Mouse (Mus musculus) lung, postnatal 0 days (tissue): ENCODE data around the gene Zyx. TPM values are rescaled to one million over a fixed set of nuclear protein-coding genes. Genes with fewer than 3 reads are reported as not detected.

ENCODE experiments used
- ATAC-seq: fragments of 200-750 bp; cut with Nextera tagmentation; 2 replicates; pipeline ENCODE4 v1.8.0; 2017; ENCODE audit warnings: moderate library complexity
- DNase-seq: peaks from one replicate; pipeline ENCODE4 v3.0.0-alpha.2; 2016; ENCODE audit warnings: low spot score
- H3K27ac ChIP-seq: fragments of 300-500 bp; sonication (generic); 2 replicates; pipeline ENCODE4 v1.5.1; 2014; ENCODE audit warnings: antibody characterized with exemption, mild to moderate bottlenecking, low read length, mixed read lengths
- H3K27me3 ChIP-seq: fragments of 300-500 bp; sonication (generic); replicated peaks from 2 replicates; pipeline ENCODE4 v1.6.1; 2014; ENCODE audit warnings: low read length, mixed read lengths; ENCODE audit not compliant: insufficient read depth
- H3K36me3 ChIP-seq: fragments of 300-500 bp; sonication (generic); 2 replicates; pipeline ENCODE4 v1.6.1; 2014; ENCODE audit warnings: low read length, mixed read lengths; ENCODE audit not compliant: insufficient read depth
- H3K4me1 ChIP-seq: fragments of 300-500 bp; sonication (generic); 2 replicates; pipeline ENCODE4 v1.6.1; 2014; ENCODE audit warnings: antibody characterized with exemption, low read depth, low read length, mixed read lengths; ENCODE audit not compliant: insufficient read depth
- H3K4me2 ChIP-seq: fragments of 300-500 bp; sonication (generic); replicated peaks from 2 replicates; pipeline ENCODE4 v1.6.1; 2014; ENCODE audit warnings: low read depth, mild to moderate bottlenecking, low read length, moderate library complexity, mixed read lengths
- H3K4me3 ChIP-seq: fragments of 300-500 bp; sonication (generic); 2 replicates; pipeline ENCODE4 v1.5.1; 2014; ENCODE audit warnings: low read depth, low read length
- H3K9ac ChIP-seq: fragments of 300-500 bp; sonication (generic); replicated peaks from 2 replicates; pipeline ENCODE4 v1.6.1; 2014; ENCODE audit warnings: low read depth, mild to moderate bottlenecking
- H3K9me3 ChIP-seq: fragments of 300-500 bp; sonication (generic); 2 replicates; pipeline ENCODE4 v1.6.1; 2016; ENCODE audit warnings: low read length, mixed read lengths
- CTCF ChIP-seq: IDR thresholded peaks from 2 replicates; pipeline ENCODE4 v1.5.1; 2016; ENCODE audit warnings: antibody characterized with exemption, mild to moderate bottlenecking
- EP300 ChIP-seq: IDR thresholded peaks from 2 replicates; pipeline ENCODE4 v1.6.1; 2016; ENCODE audit warnings: antibody characterized with exemption, mild to moderate bottlenecking, control low read depth
- WGBS: fragments of 180-500 bp; shearing (Covaris S2); extraction: QIAGEN DNeasy Blood & Tissue Kit; methylation state at CpG from one replicate; pipeline ENCODE4 v1.1.7; 2014; 5-methylcytosine and 5-hydroxymethylcytosine counted together
- polyA plus RNA-seq: library from polyadenylated mRNA; unstranded; fragments of >200 nt; fragmentation: Nextera tagmentation; extraction: Ambion mirVana; gene quantifications from 2 replicates; pipeline ENCODE4 v1.2.1, GENCODE M21; 2015

Gene Zyx
- polyA plus RNA-seq, 1 experiment from 2014 or later: 183 TPM

GRCm38 (mm10) chr6:42372001-42372400 lies 22.6 kb downstream of the Zyx start:
- Histone ChIP-seq H3K9ac (peak overlapping the region; percentile 74; the same call in 1 of the 2 replicates), H3K4me2 (peak overlapping the region; percentile 87), H3K27me3 (no peaks in the 10 kb centered on the region), H3K27ac (peak overlapping the region; percentile 91), H3K4me3 (peak overlapping the region; percentile 57), H3K36me3 (no peaks in the 10 kb centered on the region), H3K4me1 (peaks cover 14% of the 10 kb centered on the region), H3K9me3 (no peaks in the 10 kb centered on the region)
- ATAC-seq: no peak
- DNase-seq: no peak
- WGBS: 15% methylated on average over 3 of the region's 3 CpGs
- no peak for TF ChIP-seq CTCF
- TF ChIP-seq EP300: no peak

- ATAC-seq (no peak), DNase-seq (no peak)
- H3K27me3 ChIP-seq: no peaks in the 10 kb centered on the region
- no peaks in the 10 kb centered on the region for H3K9me3 ChIP-seq
- peaks cover 14% of the 10 kb centered on the region for H3K4me1 ChIP-seq
- H3K4me2 ChIP-seq: peak overlapping the region; percentile 87
- no peaks in the 10 kb centered on the region for H3K36me3 ChIP-seq
- H3K9ac ChIP-seq: peak overlapping the region; percentile 74
- 29% methylated on average over 9 of the region's 9 CpGs for WGBS
- H3K4me3 ChIP-seq: peak overlapping the region; percentile 57
- TF ChIP-seq CTCF (no peak), EP300 (no peak)
- peak overlapping the region; percentile 91 for H3K27ac ChIP-seq
Measured at GRCm38 (mm10) chr6:42372421-42372815, 23.0 kb downstream of the Zyx start.

DNA sequence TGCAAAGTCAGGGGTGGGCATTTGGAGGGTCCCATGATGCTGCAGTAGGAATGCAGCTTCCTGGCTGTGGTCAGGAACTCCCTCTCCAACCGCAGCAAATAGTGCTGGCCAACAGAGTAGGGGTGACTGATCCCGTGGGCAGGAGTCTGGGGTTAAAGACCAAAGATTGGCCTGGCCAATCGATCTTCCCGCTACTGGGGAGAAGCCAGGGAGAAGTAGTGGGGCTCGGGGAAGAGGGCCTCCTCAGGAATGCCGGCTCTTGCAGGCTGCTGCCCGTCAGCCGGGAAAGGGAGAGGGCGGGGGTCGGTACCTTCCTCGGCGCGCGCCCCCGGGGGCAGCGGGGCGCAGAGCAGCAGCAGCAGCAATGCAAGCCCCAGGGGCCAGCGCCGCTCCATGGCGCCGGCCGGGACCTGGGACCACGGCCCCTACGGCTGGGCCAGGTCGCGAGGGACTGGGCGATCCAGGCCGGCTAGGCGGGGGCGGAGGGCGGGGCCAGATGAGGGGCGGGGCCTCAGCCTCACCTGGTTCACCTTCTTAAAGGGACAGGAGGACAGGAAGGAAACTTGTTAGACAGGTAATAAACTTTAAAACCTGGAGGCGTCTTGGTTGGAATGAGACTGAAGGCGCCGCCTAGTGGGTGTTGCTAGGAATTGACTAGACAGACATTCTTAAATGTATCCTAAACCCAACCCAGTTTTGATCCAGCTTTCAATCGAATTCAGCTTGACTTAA lies 23.6 kb downstream of the Zyx start, which contains the start of gene Epha1:
Epha1 (minus strand) TSS at position 453 of the 732 bp plus-strand sequence.
- TF ChIP-seq EP300 (0 out of 2 replicates have a peak, but pooled peaks have one; percentile 27), CTCF (peak; percentile 69)
- Histone ChIP-seq H3K4me3 (peak within 1 kb of the TSS; percentile 57), H3K27me3 (no peaks in the 10 kb centered on the region), H3K36me3 (no peaks in the 10 kb centered on the region), H3K4me2 (peak within 1 kb of the TSS; percentile 87), H3K4me1 (peaks cover 14% of the 10 kb centered on the region), H3K9me3 (no peaks in the 10 kb centered on the region), H3K27ac (peak within 1 kb of the TSS; percentile 91), H3K9ac (peak within 1 kb of the TSS; percentile 74)
- 1% methylated on average over 35 of the region's 36 CpGs for WGBS
- peak; percentile 55 for ATAC-seq
- DNase-seq: peak; percentile 96

- peaks cover 14% of the 10 kb centered on the region for H3K4me1 ChIP-seq
- no peak for ATAC-seq
- TF ChIP-seq EP300: no peak
- no peak for TF ChIP-seq CTCF
- H3K36me3 ChIP-seq: no peaks in the 10 kb centered on the region
- H3K4me3 ChIP-seq: peak overlapping the region; percentile 57
- peak overlapping the region; percentile 91 for H3K27ac ChIP-seq
- H3K9ac ChIP-seq: no peak overlapping the region; the same call in 1 of the 2 replicates
- H3K4me2 ChIP-seq: peak overlapping the region; percentile 87
- WGBS: 47% methylated on average over 6 of the region's 7 CpGs
- no peaks in the 10 kb centered on the region for H3K9me3 ChIP-seq
- no peaks in the 10 kb centered on the region for H3K27me3 ChIP-seq
- no peak for DNase-seq
Measured at GRCm38 (mm10) chr6:42373669-42374430, 24.4 kb downstream of the Zyx start.

GRCm38 (mm10) chr6:42374701-42375100 lies 25.3 kb downstream of the Zyx start:
- ATAC-seq (no peak), DNase-seq (peak; percentile 75)
- Histone ChIP-seq H3K36me3 (no peaks in the 10 kb centered on the region), H3K4me3 (no peak overlapping the region), H3K9me3 (no peaks in the 10 kb centered on the region), H3K4me1 (peaks cover 14% of the 10 kb centered on the region), H3K9ac (no peak overlapping the region), H3K27ac (no peak overlapping the region), H3K4me2 (no peak overlapping the region), H3K27me3 (no peaks in the 10 kb centered on the region)
- WGBS: 62% methylated on average over 4 of the region's 4 CpGs
- TF ChIP-seq CTCF: no peak
- TF ChIP-seq EP300: no peak

GRCm38 (mm10) chr6:42375131-42375530 lies 25.7 kb downstream of the Zyx start:
- no peak for DNase-seq
- no peaks in the 10 kb centered on the region for H3K27me3 ChIP-seq
- peak overlapping the region; percentile 23; the same call in 1 of the 2 replicates for H3K27ac ChIP-seq
- H3K9ac ChIP-seq: no peak overlapping the region
- H3K4me2 ChIP-seq: no peak overlapping the region
- no peak for TF ChIP-seq EP300
- H3K4me3 ChIP-seq: no peak overlapping the region
- peaks cover 14% of the 10 kb centered on the region for H3K4me1 ChIP-seq
- H3K9me3 ChIP-seq: no peaks in the 10 kb centered on the region
- H3K36me3 ChIP-seq: no peaks in the 10 kb centered on the region
- ATAC-seq: no peak
- WGBS: 67% methylated on average over 2 of the region's 2 CpGs
